Mouse (Mus musculus): ENCODE results near the gene Mmp3.
"Not testable (repeated sequence)": the region's sequence is repeated elsewhere in the genome, so short reads cannot be mapped to it uniquely, and the experiment has no call there.

Mmp3 gene

DNA sequence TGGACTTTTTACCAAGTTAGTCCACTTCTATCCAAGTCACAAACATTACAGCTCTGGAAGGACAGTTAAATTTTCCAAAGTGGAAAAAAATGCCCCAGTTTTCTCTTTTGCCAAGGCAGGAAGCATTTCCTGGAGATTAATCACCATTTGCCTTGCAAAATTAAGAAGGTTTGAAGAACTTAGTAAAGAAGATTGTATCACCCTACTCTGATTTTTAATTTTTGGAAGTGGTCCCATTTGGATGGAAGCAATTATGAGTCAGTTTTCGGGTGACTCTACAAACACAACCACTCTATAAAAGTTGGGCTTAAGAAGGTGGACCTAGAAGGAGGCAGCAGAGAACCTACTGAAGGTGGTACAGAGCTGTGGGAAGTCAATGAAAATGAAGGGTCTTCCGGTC, at the start of gene Mmp3:
TSS of gene Mmp3 (plus strand) at position 301 of the 400 bp plus-strand sequence.
- DNase-seq (ENCODE audit: low spot score) = no peak

DNA sequence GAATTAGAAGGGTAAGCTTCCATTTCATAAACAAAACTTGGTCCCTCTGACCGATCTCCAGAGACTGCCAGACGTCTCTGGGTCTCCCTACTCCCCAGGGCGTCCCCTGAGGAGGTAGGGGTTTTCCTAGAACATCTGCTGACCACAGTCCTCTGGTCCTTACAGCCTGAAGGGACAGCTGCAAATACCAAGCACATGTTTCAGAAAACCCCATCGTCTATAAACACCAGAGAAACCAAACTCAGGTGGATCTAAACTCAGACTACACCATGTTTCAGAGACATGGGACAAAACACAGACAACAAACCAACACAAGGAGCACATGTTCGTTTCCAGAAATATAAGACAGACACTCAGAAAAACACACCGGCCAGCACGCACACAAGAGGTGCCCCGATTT, 49.1 kb upstream of the Mmp3 start:
- DNase-seq (ENCODE audit: low spot score) = not testable (repeated sequence)

- no peak for DNase-seq (ENCODE audit: low spot score)
These were observed 7.7 kb downstream of the Mmp3 start for GRCm38 (mm10) chr9:7453302-7453701.

DNA sequence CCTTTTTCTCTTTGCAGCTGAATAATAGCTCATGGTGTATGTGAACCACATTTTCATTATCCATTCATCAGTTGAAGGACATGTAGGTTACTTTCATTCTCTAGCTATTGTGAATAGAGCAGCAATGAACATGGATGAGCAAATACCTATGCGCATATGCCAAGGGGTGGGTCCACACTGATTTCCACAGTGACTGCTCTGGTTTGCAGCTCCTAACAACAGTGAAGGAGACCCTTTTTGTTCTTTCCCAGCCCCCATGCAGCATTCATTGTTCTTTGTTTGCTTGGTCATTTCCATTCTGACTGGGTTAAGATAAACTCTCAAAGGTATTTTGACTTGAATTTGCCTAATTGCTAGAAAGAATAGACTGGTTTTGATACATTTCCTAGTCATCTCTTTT, 24.6 kb downstream of the Mmp3 start:
- no peak for DNase-seq (ENCODE audit: low spot score)

DNA sequence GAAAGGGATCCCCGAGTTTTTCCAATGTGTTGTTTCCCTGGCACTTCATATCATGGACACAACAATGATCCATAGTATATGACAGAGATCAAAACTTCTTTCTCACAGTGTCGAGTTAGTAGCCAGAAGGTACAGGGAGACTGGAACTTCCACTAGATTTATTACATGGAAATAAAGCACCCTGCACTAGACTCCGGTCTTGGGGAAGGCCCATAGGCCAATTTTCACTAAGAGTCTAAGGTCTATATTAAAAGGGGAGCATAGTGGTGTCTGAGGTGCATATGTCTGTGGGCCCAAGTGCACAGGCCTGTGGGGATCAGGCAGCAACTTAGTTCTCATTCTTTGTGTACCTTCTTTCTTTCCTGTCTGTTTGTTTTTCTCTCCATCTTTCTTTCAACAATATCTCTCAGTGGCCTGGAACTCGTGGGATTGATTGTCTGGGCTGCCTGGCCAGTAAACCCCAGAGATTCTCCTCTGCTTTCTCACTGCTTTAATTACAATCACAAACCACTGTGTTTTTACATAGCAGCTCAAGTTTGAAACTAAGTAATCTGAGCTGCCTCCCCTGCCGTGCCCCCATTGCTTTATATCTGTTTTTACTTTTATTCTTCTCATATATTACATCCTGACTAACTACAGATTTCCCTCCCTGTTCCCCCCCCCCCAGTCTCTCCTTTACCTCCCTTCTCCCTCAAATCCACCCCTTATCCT, 38.2 kb downstream of the Mmp3 start:
- no peak for DNase-seq (ENCODE audit: low spot score)

GRCm38 (mm10) chr9:7501138-7501537, 55.5 kb downstream of the Mmp3 start:
- no peak for DNase-seq (ENCODE audit: low spot score)

GRCm38 (mm10) chr9:7502051-7502450, 56.4 kb downstream of the Mmp3 start, which contains the start of gene Mmp10:
TSS of gene Mmp10 (plus strand) at chr9:7502352.
- no peak for DNase-seq (ENCODE audit: low spot score)

Measured in spleen, adult 12 weeks (tissue).